16 mouse cellular contexts compared by ENCODE assay signal in genomic region chr14:12820149-12820548, GRCm38 (mm10). TPM values are rescaled to one million over a fixed set of nuclear protein-coding genes. Genes with fewer than 3 reads are reported as not detected.
DNase-seq lines count a peak whose midpoint lies in the region; ATAC-seq and TF ChIP-seq lines count a peak whose summit lies in the region.
"Had no signal": no experiment of that assay in that cellular context is flagged by ENCODE, and none has a peak within 500 bp of the region (broad histone marks: within the 10 kb centered on the region; RNA-seq: fewer than 3 reads in every experiment).

No protein-coding gene starts in this region.

- peak overlapping the region; percentile 37; the same call in 1 of the 2 replicates for H3K4me2 ChIP-seq in heart, embryonic 13.5 days
- peak overlapping the region; percentile 80 for H3K4me2 ChIP-seq in midbrain, embryonic 12.5 days (replicated peaks)
- no peak overlapping the region for H3K4me2 ChIP-seq in midbrain, embryonic 11.5 days
- H3K4me2 ChIP-seq in hindbrain, postnatal 0 days (ENCODE audit: low read depth, low read length), result peak overlapping the region; percentile 70
- H3K4me2 ChIP-seq: limb, embryonic 15.5 days had no signal

- TF ChIP-seq CTCF in hindbrain, postnatal 0 days (IDR thresholded peaks at IDR 0.05; ENCODE audit: low read depth), result no peak

- peaks cover 26% of the 10 kb centered on the region for H3K4me1 ChIP-seq in heart, embryonic 13.5 days
- no peaks in the 10 kb centered on the region for H3K4me1 ChIP-seq in midbrain, embryonic 12.5 days
- 0 out of 2 replicates have a peak, but pooled peaks cover 4% of the 10 kb centered on the region for H3K4me1 ChIP-seq in midbrain, embryonic 11.5 days (ENCODE audit: control insufficient read depth, insufficient read depth, low read length)
- 0 out of 2 replicates have a peak, but pooled peaks cover 5% of the 10 kb centered on the region for H3K4me1 ChIP-seq in hindbrain, postnatal 0 days (ENCODE audit: insufficient read depth, low read length)

- WGBS in heart, embryonic 13.5 days, result 35% methylated on average over 1 of the region's 1 CpGs
- WGBS in midbrain, embryonic 12.5 days, result 81% methylated on average over 1 of the region's 1 CpGs
- 79% methylated on average over 1 of the region's 1 CpGs for WGBS in midbrain, embryonic 11.5 days
- WGBS in hindbrain, postnatal 0 days, result 67% methylated on average over 1 of the region's 1 CpGs

- peaks cover 28% of the 10 kb centered on the region for H3K27me3 ChIP-seq in heart, embryonic 13.5 days (replicated peaks)
- no peaks in the 10 kb centered on the region for H3K27me3 ChIP-seq in midbrain, embryonic 12.5 days
- no peaks in the 10 kb centered on the region for H3K27me3 ChIP-seq in midbrain, embryonic 11.5 days (ENCODE audit: control insufficient read depth, insufficient read depth, low read length)
- no peaks in the 10 kb centered on the region for H3K27me3 ChIP-seq in hindbrain, postnatal 0 days (ENCODE audit: insufficient read depth, low read length)

- H3K36me3 ChIP-seq in heart, embryonic 13.5 days, result no peaks in the 10 kb centered on the region
- no peaks in the 10 kb centered on the region for H3K36me3 ChIP-seq in midbrain, embryonic 12.5 days
- no peaks in the 10 kb centered on the region for H3K36me3 ChIP-seq in midbrain, embryonic 11.5 days (ENCODE audit: control insufficient read depth, insufficient read depth, low read length)
- no peaks in the 10 kb centered on the region for H3K36me3 ChIP-seq in hindbrain, postnatal 0 days (ENCODE audit: insufficient read depth, low read length)
- H3K36me3 ChIP-seq: limb, embryonic 15.5 days had no signal

- H3K9me3 ChIP-seq in heart, embryonic 13.5 days, result no peaks in the 10 kb centered on the region
- H3K9me3 ChIP-seq in midbrain, embryonic 12.5 days, result no peaks in the 10 kb centered on the region
- no peaks in the 10 kb centered on the region for H3K9me3 ChIP-seq in midbrain, embryonic 11.5 days (ENCODE audit: control insufficient read depth, low read length)
- no peaks in the 10 kb centered on the region for H3K9me3 ChIP-seq in hindbrain, postnatal 0 days (ENCODE audit: low read length)
- H3K9me3 ChIP-seq: limb, embryonic 15.5 days had no signal

- no peak overlapping the region for H3K4me3 ChIP-seq in heart, embryonic 13.5 days
- H3K4me3 ChIP-seq in midbrain, embryonic 12.5 days, result 0 out of 2 replicates have a peak overlapping the region, but pooled peaks have one; percentile 4
- no peak overlapping the region for H3K4me3 ChIP-seq in midbrain, embryonic 11.5 days (ENCODE audit: low read depth, low read length)
- peak overlapping the region; percentile 86 for H3K4me3 ChIP-seq in hindbrain, postnatal 0 days (ENCODE audit: low read length)
- H3K4me3 ChIP-seq: gastrocnemius, adult 2 months; limb, embryonic 15.5 days had no signal

- peak overlapping the region; percentile 87; the same call in 1 of the 2 replicates for H3K27ac ChIP-seq in heart, embryonic 13.5 days (replicated peaks)
- H3K27ac ChIP-seq in midbrain, embryonic 12.5 days (replicated peaks), result no peak overlapping the region
- H3K27ac ChIP-seq in midbrain, embryonic 11.5 days (ENCODE audit: low read depth, low read length), result no peak overlapping the region
- H3K27ac ChIP-seq in hindbrain, postnatal 0 days, result no peak overlapping the region
- H3K27ac ChIP-seq: gastrocnemius, adult 2 months; kidney, postnatal 0 days; limb, embryonic 15.5 days had no signal

- no peak for DNase-seq in heart, postnatal 25 days (ENCODE audit: low spot score)
- DNase-seq in midbrain, embryonic 11.5 days (ENCODE audit: low spot score, missing footprints), result no peak
- no peak for DNase-seq in hindbrain, postnatal 0 days (ENCODE audit: low spot score)
- no peak for DNase-seq in frontal cortex, postnatal 36 days (ENCODE audit: low spot score in 2 of 2)
- DNase-seq: B cell, adult 2 months; cerebellum, postnatal 25 days; gastrocnemius, adult 2 months; layer of hippocampus, adult 9-11 months; liver, postnatal 0 days; thymus, postnatal 36 days had no signal

- no peak overlapping the region for H3K9ac ChIP-seq in heart, embryonic 13.5 days
- H3K9ac ChIP-seq in midbrain, embryonic 12.5 days (replicated peaks), result no peak overlapping the region
- H3K9ac ChIP-seq in midbrain, embryonic 11.5 days (ENCODE audit: low read length), result no peak overlapping the region
- H3K9ac ChIP-seq in hindbrain, postnatal 0 days (replicated peaks; ENCODE audit: low read length), result no peak overlapping the region
- H3K9ac ChIP-seq: limb, embryonic 15.5 days; liver, postnatal 0 days had no signal

- no peak for ATAC-seq in heart, embryonic 13.5 days (ENCODE audit: extremely low read depth, insufficient number of reproducible peaks, low FRiP score, low TSS enrichment)
- ATAC-seq in midbrain, embryonic 12.5 days (ENCODE audit: low FRiP score, low read depth), result no peak
- no peak for ATAC-seq in midbrain, embryonic 11.5 days (ENCODE audit: low FRiP score)
- ATAC-seq in hindbrain, postnatal 0 days, result no peak
- ATAC-seq in monocyte, adult 5-6 weeks (replicated peaks; ENCODE audit: insufficient number of reproducible peaks, low FRiP score, low TSS enrichment, poor library complexity, severe bottlenecking), result no peak
- ATAC-seq: intestine, postnatal 0 days; liver, postnatal 0 days had no signal

- intact Hi-C loops in heart, postnatal 25 days (cut with DNase I), result no loop called here

RNA-seq across cellular contexts. Expression of gene Cadps, which starts 2.7 kb away (rescaled TPM):
- polyA plus RNA-seq in heart, embryonic 13.5 days (2015; fragmentation: Nextera tagmentation; extraction: Ambion mirVana), result 0.48 and 0.51 TPM in 2 replicates
- total RNA-seq in heart, postnatal 25 days (2021), result not detected
- 15.0 and 16.1 TPM in 2 replicates for polyA plus RNA-seq in midbrain, embryonic 12.5 days (2016; fragmentation: Nextera tagmentation; extraction: Ambion mirVana)
- polyA plus RNA-seq in midbrain, embryonic 11.5 days (2014; fragmentation: Nextera tagmentation; extraction: Ambion mirVana), result 12.6 and 13.3 TPM in 2 replicates
- 176 and 190 TPM in 2 replicates for total RNA-seq in hindbrain, postnatal 0 days (2014; rRNA removed)
- polyA plus RNA-seq in hindbrain, postnatal 0 days (2015; fragmentation: Nextera tagmentation; extraction: Ambion mirVana), result 31.1 and 33.4 TPM in 2 replicates
- total RNA-seq in monocyte, adult 5-6 weeks (2017), result not detected in 3 replicates
- polyA plus RNA-seq: liver, postnatal 0 days had no signal

Comparison
In these comparisons a context has a peak if more than half of its experiments do, and no peak if none do; other contexts are left out.
1. H3K4me3 ChIP-seq: peak in midbrain, embryonic 12.5 days (single experiment) and hindbrain, postnatal 0 days (single experiment); none in heart, embryonic 13.5 days (single experiment) and midbrain, embryonic 11.5 days (single experiment).